Mouse (Mus musculus) midbrain, embryonic 13.5 days (tissue): ENCODE data around the gene Ispd. TPM values are rescaled to one million over a fixed set of nuclear protein-coding genes. Genes with fewer than 3 reads are reported as not detected.

Source experiments
- ATAC-seq: fragments of 200-750 bp; cut with Nextera tagmentation; 2 replicates; pipeline ENCODE4 v1.8.0; 2017; ENCODE audit warnings: mild to moderate bottlenecking, moderate TSS enrichment, moderate library complexity
- H3K27ac ChIP-seq: fragments of 300-500 bp; sonication (generic); 2 replicates; pipeline ENCODE4 v1.5.1; 2015; ENCODE audit warnings: inconsistent platforms, mild to moderate bottlenecking, moderate library complexity
- H3K27me3 ChIP-seq: fragments of 300-500 bp; sonication (generic); 2 replicates; pipeline ENCODE4 v1.6.1; 2015; ENCODE audit warnings: mild to moderate bottlenecking, inconsistent platforms
- H3K36me3 ChIP-seq: fragments of 300-500 bp; sonication (generic); 2 replicates; pipeline ENCODE4 v1.6.1; 2015; ENCODE audit warnings: mild to moderate bottlenecking, inconsistent platforms
- H3K4me1 ChIP-seq: fragments of 300-500 bp; sonication (generic); replicated peaks from 2 replicates; pipeline ENCODE4 v1.6.1; 2015; ENCODE audit warnings: inconsistent platforms
- H3K4me2 ChIP-seq: fragments of 300-500 bp; sonication (generic); replicated peaks from 2 replicates; pipeline ENCODE4 v1.6.1; 2015; ENCODE audit warnings: moderate library complexity, mild to moderate bottlenecking, inconsistent platforms
- H3K4me3 ChIP-seq: fragments of 300-500 bp; sonication (generic); replicated peaks from 2 replicates; pipeline ENCODE4 v1.5.1; 2015; ENCODE audit warnings: mild to moderate bottlenecking, inconsistent platforms
- H3K9ac ChIP-seq: fragments of 300-500 bp; sonication (generic); replicated peaks from 2 replicates; pipeline ENCODE4 v1.6.1; 2015; ENCODE audit warnings: mild to moderate bottlenecking, inconsistent platforms
- H3K9me3 ChIP-seq: fragments of 300-500 bp; sonication (generic); 2 replicates; pipeline ENCODE4 v1.6.1; 2016; ENCODE audit warnings: mild to moderate bottlenecking, inconsistent platforms
- WGBS: fragments of 180-500 bp; shearing (Covaris S2); methylation state at CpG from one replicate; pipeline ENCODE4 v1.1.7; 2015; 5-methylcytosine and 5-hydroxymethylcytosine counted together
- polyA plus RNA-seq: library from polyadenylated mRNA; unstranded; fragments of >200 nt; fragmentation: Nextera tagmentation; extraction: Ambion mirVana; gene quantifications from 2 replicates; pipeline ENCODE4 v1.2.1, GENCODE M21; 2015

Ispd gene
- polyA plus RNA-seq, 1 experiment from 2014 or later = 10.9 TPM

DNA sequence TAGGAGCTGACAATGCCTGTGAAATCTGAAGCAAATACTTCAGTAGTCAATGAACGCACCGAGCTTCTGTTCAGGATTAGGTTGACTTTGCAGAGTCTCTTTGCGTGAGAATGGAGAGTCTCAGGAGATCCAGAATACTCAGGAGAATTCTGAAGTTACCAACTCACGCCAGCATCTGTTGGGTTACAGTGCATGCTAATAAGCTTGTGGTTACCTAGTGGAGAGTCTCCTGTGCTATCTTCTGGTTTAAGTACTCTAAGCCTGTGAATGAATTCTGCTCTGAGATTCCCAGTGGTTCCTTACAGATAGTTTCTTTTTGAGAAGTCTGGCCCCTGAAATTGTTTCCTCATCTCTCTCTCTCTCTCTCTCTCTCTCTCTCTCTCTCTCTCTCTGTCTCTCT, 343.0 kb downstream of the Ispd start:
- WGBS = 75% methylated on average over 4 of the region's 4 CpGs
- H3K36me3 ChIP-seq = no peaks in the 10 kb centered on the region
- no peak for ATAC-seq
- H3K9ac ChIP-seq = no peak overlapping the region
- no peaks in the 10 kb centered on the region for H3K9me3 ChIP-seq
- H3K4me2 ChIP-seq = no peak overlapping the region
- peaks cover 4% of the 10 kb centered on the region; the same call in 1 of the 2 replicates for H3K4me1 ChIP-seq
- no peak overlapping the region for H3K4me3 ChIP-seq
- H3K27me3 ChIP-seq = no peaks in the 10 kb centered on the region
- H3K27ac ChIP-seq = no peak overlapping the region

DNA sequence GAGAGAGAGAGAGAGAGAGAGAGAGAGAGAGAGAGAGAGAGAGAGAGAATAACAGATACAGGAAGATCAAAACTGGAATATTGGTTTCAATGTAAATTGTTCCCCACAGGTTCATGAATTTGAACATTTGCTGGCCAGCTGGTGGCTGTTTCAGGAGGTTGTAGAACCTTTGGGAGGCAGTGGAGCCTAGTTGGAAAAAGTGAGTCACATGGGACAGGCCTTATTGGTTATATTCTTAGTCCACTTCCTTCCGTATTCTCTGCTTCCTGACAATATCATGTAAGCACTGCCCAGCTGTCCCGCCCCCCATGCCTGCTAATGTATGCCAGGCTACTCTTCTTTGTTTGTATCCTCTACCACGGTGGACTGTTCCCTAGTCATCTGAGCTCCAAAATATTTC, 344.0 kb downstream of the Ispd start:
- Histone ChIP-seq H3K27ac (no peak overlapping the region), H3K4me2 (no peak overlapping the region), H3K27me3 (no peaks in the 10 kb centered on the region), H3K36me3 (no peaks in the 10 kb centered on the region), H3K9ac (no peak overlapping the region), H3K4me3 (no peak overlapping the region), H3K9me3 (no peaks in the 10 kb centered on the region), H3K4me1 (peaks cover 4% of the 10 kb centered on the region; the same call in 1 of the 2 replicates)
- no peak for ATAC-seq
- 90% methylated on average over 3 of the region's 3 CpGs for WGBS

DNA sequence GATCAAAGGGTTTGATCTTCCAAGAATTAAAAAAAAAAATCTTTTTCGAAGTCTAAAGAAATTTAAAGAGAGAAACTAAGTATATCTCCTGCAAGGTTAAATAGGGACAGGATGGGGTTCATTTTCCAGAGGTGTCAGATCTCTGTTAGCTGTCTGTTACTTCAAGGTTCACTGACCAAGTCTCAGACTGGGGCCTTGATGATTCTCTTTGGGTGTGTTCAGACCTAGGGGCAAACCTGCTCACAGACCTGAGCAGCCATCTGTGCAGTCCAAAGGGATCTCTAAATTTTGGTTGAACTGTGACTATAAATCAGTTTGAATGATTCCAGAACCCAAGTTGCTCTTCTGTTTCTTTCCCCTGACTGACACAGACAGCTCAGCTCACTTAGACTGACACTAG, 344.8 kb downstream of the Ispd start:
- WGBS = 72% methylated on average over 1 of the region's 1 CpGs
- Histone ChIP-seq H3K4me2 (no peak overlapping the region), H3K9ac (no peak overlapping the region)

DNA sequence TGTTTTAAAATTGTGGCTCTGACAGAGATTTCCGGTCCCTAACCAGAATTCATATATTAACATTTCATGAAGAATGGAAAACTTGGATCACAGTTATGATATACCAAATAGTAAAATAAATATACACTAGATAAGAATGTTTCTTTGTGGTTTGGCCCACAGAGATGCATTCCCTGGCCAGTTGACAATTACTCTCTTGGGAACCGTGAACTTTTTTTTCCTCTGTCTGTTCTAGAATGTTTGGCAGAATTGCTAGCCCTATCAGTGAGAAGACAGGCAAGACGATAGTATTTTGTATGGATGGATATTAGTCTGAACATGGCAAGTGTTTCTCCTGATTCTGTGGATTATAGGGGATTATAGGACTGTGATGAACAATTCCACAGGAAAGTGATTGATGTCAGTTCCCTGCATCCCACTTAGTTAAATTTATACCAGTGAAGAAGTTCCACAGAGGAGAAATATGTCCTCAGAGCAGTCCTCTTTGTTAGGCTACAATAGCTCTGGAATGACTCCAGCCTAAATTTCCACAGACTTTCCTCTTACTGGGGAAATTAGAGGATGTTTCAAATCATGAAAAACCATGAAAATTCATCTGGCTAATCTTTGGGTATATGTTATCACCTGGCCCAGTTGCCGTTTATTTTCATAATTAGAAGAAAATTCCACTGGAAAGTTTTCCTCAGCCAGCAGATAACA, 352.6 kb downstream of the Ispd start:
- no peaks in the 10 kb centered on the region for H3K9me3 ChIP-seq
- H3K9ac ChIP-seq = no peak overlapping the region
- no peaks in the 10 kb centered on the region for H3K36me3 ChIP-seq
- no peaks in the 10 kb centered on the region for H3K4me1 ChIP-seq
- no peak overlapping the region for H3K4me3 ChIP-seq
- H3K4me2 ChIP-seq = no peak overlapping the region
- no peaks in the 10 kb centered on the region for H3K27me3 ChIP-seq
- WGBS = 93% methylated on average over 4 of the region's 4 CpGs
- no peak overlapping the region for H3K27ac ChIP-seq
- no peak for ATAC-seq

More for the DNA sequence above, 344.8 kb downstream of the Ispd start:
- H3K4me3 ChIP-seq = no peak overlapping the region
- no peak overlapping the region for H3K27ac ChIP-seq
- no peaks in the 10 kb centered on the region for H3K36me3 ChIP-seq
- H3K9me3 ChIP-seq = no peaks in the 10 kb centered on the region
- ATAC-seq = no peak
- peaks cover 4% of the 10 kb centered on the region; the same call in 1 of the 2 replicates for H3K4me1 ChIP-seq
- H3K27me3 ChIP-seq = no peaks in the 10 kb centered on the region

Other genes starting within 250 kb of the Ispd start
- gene Ankmy2, start 224.3 kb upstream of the Ispd start, polyA plus RNA-seq = 51.1 and 56.8 TPM in 2 replicates
- gene Bzw2, start 223.4 kb upstream of the Ispd start, polyA plus RNA-seq = 388 and 407 TPM in 2 replicates
- gene Lrrc72, start 128.1 kb upstream of the Ispd start, polyA plus RNA-seq = not detected in 2 replicates
- gene Sostdc1, start 67.3 kb upstream of the Ispd start, polyA plus RNA-seq = 3.0 and 4.6 TPM in 2 replicates
- gene D630036H23Rik, start 731 bp downstream of the Ispd start, polyA plus RNA-seq = 1.7 and 2.1 TPM in 2 replicates